Mouse (Mus musculus) mouse trophoblast stem cell (cell line): ENCODE measurements around the gene Paf1.

Experiments
- in situ Hi-C, 2 experiments: fragments of 300-500 bp; cut with MseI, MboI; formaldehyde crosslinking; loops; 2 replicates in 1 of 2; 3 replicates in 1 of 2; pipeline ENCODE4 v1.15.1; 2025

The Paf1 gene

GRCm38 (mm10) chr7:28370977-28371513 lies 21.7 kb upstream of the Paf1 start:
- in situ Hi-C loops = no loop called here

- in situ Hi-C loops = no loop called here
Measured at GRCm38 (mm10) chr7:28371514-28371989, 21.2 kb upstream of the Paf1 start.

- in situ Hi-C loops = no loop called here
Measured at GRCm38 (mm10) chr7:28372251-28373108, 20.3 kb upstream of the Paf1 start, which contains the start of gene Plekhg2. Gene Plekhg2 (minus strand): TSS chr7:28372599.

GRCm38 (mm10) chr7:28373131-28373581 lies 19.6 kb upstream of the Paf1 start:
- in situ Hi-C loops = no loop called here

GRCm38 (mm10) chr7:28373891-28374495 lies 18.8 kb upstream of the Paf1 start:
- in situ Hi-C loops = no loop called here

GRCm38 (mm10) chr7:28374647-28375046 lies 18.1 kb upstream of the Paf1 start:
- in situ Hi-C loops = no loop called here

GRCm38 (mm10) chr7:28375176-28375921 lies 17.4 kb upstream of the Paf1 start:
- in situ Hi-C loops = no loop called here

GRCm38 (mm10) chr7:28376011-28376771 lies 16.6 kb upstream of the Paf1 start:
- in situ Hi-C loops = no loop called here

GRCm38 (mm10) chr7:28377190-28378065 lies 15.3 kb upstream of the Paf1 start:
- in situ Hi-C loops = no loop called here

GRCm38 (mm10) chr7:28378066-28378690 lies 14.6 kb upstream of the Paf1 start:
- in situ Hi-C loops = no loop called here

- in situ Hi-C loops = no loop called here
Measured at GRCm38 (mm10) chr7:28378769-28379651, 13.7 kb upstream of the Paf1 start.

GRCm38 (mm10) chr7:28380237-28381016 lies 12.3 kb upstream of the Paf1 start, which contains the start of gene Zfp36:
Gene Zfp36 (minus strand): TSS chr7:28380253.
- in situ Hi-C loops = no loop called here

- in situ Hi-C loops = no loop called here
Measured at GRCm38 (mm10) chr7:28381017-28381790, 11.5 kb upstream of the Paf1 start.

- in situ Hi-C loops = no loop called here
Measured at GRCm38 (mm10) chr7:28381938-28382337, 10.8 kb upstream of the Paf1 start.

GRCm38 (mm10) chr7:28382347-28382951 lies 10.3 kb upstream of the Paf1 start:
- in situ Hi-C loops = no loop called here

- in situ Hi-C loops = no loop called here
Measured at GRCm38 (mm10) chr7:28382981-28383396, 9.8 kb upstream of the Paf1 start.
